Mouse (Mus musculus) lung, embryonic 15.5 days (tissue): ENCODE measurements around the gene Slc35f6. TPM values are rescaled to one million over a fixed set of nuclear protein-coding genes. Genes with fewer than 3 reads are reported as not detected.
"Not testable (repeated sequence)": the region's sequence is repeated elsewhere in the genome, so short reads cannot be mapped to it uniquely, and the experiment has no call there.

Source experiments
- ATAC-seq: fragments of 200-750 bp; cut with Nextera tagmentation; 2 replicates; pipeline ENCODE4 v1.8.0; 2017; ENCODE audit warnings: moderate number of reproducible peaks, borderline replicate concordance; ENCODE audit not compliant: low FRiP score, low TSS enrichment; ENCODE audit errors: extremely low read depth
- H3K27ac ChIP-seq: fragments of 300-500 bp; sonication (generic); 2 replicates; pipeline ENCODE4 v1.5.1; 2015; ENCODE audit warnings: moderate library complexity, mild to moderate bottlenecking, inconsistent platforms
- H3K27me3 ChIP-seq: fragments of 300-500 bp; sonication (generic); 2 replicates; pipeline ENCODE4 v1.6.1; 2015; ENCODE audit warnings: inconsistent platforms
- H3K36me3 ChIP-seq: fragments of 300-500 bp; sonication (generic); 2 replicates; pipeline ENCODE4 v1.6.1; 2015; ENCODE audit warnings: inconsistent platforms
- H3K4me1 ChIP-seq: fragments of 300-500 bp; sonication (generic); 2 replicates; pipeline ENCODE4 v1.6.1; 2015; ENCODE audit warnings: inconsistent platforms
- H3K4me2 ChIP-seq: fragments of 300-500 bp; sonication (generic); 2 replicates; pipeline ENCODE4 v1.6.1; 2015; ENCODE audit warnings: inconsistent platforms, mild to moderate bottlenecking, moderate library complexity
- H3K4me3 ChIP-seq: fragments of 300-500 bp; sonication (generic); 2 replicates; pipeline ENCODE4 v1.5.1; 2015; ENCODE audit warnings: mild to moderate bottlenecking, inconsistent platforms
- H3K9ac ChIP-seq: fragments of 300-500 bp; sonication (generic); 2 replicates; pipeline ENCODE4 v1.6.1; 2015; ENCODE audit warnings: inconsistent platforms
- H3K9me3 ChIP-seq: fragments of 300-500 bp; sonication (generic); 2 replicates; pipeline ENCODE4 v1.6.1; 2016; ENCODE audit warnings: inconsistent platforms
- WGBS: fragments of 180-500 bp; shearing (Covaris S2); methylation state at CpG from one replicate; pipeline ENCODE4 v1.1.7; 2015; 5-methylcytosine and 5-hydroxymethylcytosine counted together
- polyA plus RNA-seq: library from polyadenylated mRNA; unstranded; fragments of >200 nt; fragmentation: Nextera tagmentation; extraction: Ambion mirVana; gene quantifications from 2 replicates; pipeline ENCODE4 v1.2.1, GENCODE M21; 2015

Slc35f6 gene
- polyA plus RNA-seq, 1 experiment from 2014 or later = 26.1 TPM

- no peak for ATAC-seq
- 86% methylated on average over 9 of the region's 9 CpGs for WGBS
- peaks cover 11% of the 10 kb centered on the region for H3K36me3 ChIP-seq
- H3K4me2 ChIP-seq = no peak overlapping the region
- no peak overlapping the region for H3K27ac ChIP-seq
- H3K4me3 ChIP-seq = no peak overlapping the region
- peaks cover 24% of the 10 kb centered on the region for H3K4me1 ChIP-seq
- no peaks in the 10 kb centered on the region for H3K9me3 ChIP-seq
- no peaks in the 10 kb centered on the region for H3K27me3 ChIP-seq
- H3K9ac ChIP-seq = no peak overlapping the region
These were observed 17.6 kb downstream of the Slc35f6 start for GRCm38 (mm10) chr5:30665360-30665759.

GRCm38 (mm10) chr5:30665968-30666367, 18.2 kb downstream of the Slc35f6 start:
- no peak for ATAC-seq
- Histone ChIP-seq H3K4me1 (peaks cover 24% of the 10 kb centered on the region), H3K27me3 (no peaks in the 10 kb centered on the region), H3K4me3 (peak overlapping the region; percentile 79), H3K27ac (peak overlapping the region; percentile 87), H3K4me2 (peak overlapping the region; percentile 64), H3K36me3 (peaks cover 18% of the 10 kb centered on the region), H3K9ac (peak overlapping the region; percentile 49; the same call in 1 of the 2 replicates), H3K9me3 (no peaks in the 10 kb centered on the region)
- 41% methylated on average over 6 of the region's 6 CpGs for WGBS

DNA sequence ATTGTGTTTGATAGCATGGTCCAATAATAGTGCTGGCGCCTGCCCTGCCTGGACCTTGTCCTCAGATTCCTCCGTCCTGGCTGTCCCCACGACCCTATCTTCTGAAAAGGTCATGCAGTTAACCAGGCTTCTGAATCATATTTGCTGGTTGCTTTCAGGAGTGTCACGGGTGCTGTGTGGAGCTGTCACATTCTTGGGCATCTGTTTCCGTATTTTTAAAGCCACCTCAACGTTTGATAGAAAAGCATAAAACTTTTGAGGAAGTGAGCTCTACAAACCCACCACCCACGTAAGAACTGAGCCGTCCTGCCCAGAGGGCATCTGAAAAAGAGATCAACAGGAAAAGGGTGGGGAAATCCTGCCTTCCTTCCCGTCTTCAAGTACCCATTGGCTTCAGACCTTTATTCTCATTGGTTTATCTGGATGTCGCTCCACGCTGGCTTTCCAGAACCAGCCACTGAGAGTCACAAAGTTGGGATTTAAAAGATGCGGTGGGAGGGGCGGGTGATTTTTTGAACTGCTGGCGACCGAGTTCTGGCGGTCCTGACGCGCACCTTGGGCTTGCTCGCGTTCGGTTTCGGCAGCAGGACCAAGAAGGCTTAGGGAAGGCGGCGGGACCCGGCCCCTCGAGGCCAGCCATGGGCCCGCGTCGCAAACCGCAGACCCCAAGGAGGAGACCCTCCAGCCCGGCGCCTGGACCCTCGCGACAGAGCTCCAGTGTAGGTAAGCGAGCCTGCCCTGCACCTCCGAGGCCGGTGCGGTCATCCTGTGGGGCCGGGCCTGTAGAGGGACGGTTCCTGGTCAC, 18.9 kb downstream of the Slc35f6 start, which contains the start of gene Cenpa:
Gene Cenpa, plus strand, starts transcription at position 387 of the 805 bp plus-strand sequence.
- peak; percentile 92 for ATAC-seq
- peaks cover 24% of the 10 kb centered on the region for H3K4me1 ChIP-seq
- under 1% methylated on average over 40 of the region's 40 CpGs for WGBS

GRCm38 (mm10) chr5:30667215-30667614, 19.5 kb downstream of the Slc35f6 start:
- no peaks in the 10 kb centered on the region for H3K27me3 ChIP-seq
- peak overlapping the region; percentile 64 for H3K4me2 ChIP-seq
- peak overlapping the region; percentile 79 for H3K4me3 ChIP-seq
- peak overlapping the region; percentile 78 for H3K27ac ChIP-seq
- no peaks in the 10 kb centered on the region for H3K9me3 ChIP-seq
- H3K36me3 ChIP-seq = peaks cover 28% of the 10 kb centered on the region
- H3K9ac ChIP-seq = peak overlapping the region; percentile 79
- peaks cover 24% of the 10 kb centered on the region for H3K4me1 ChIP-seq
- ATAC-seq = no peak
- WGBS = under 1% methylated on average over 13 of the region's 13 CpGs

More for the DNA sequence above, 18.9 kb downstream of the Slc35f6 start, which contains the start of gene Cenpa:
- Histone ChIP-seq H3K9ac (peak within 1 kb of the TSS; percentile 79), H3K4me2 (peak within 1 kb of the TSS; percentile 64), H3K4me3 (peak within 1 kb of the TSS; percentile 79), H3K9me3 (no peaks in the 10 kb centered on the region), H3K36me3 (peaks cover 22% of the 10 kb centered on the region), H3K27me3 (no peaks in the 10 kb centered on the region), H3K27ac (peak within 1 kb of the TSS; percentile 87)

GRCm38 (mm10) chr5:30667686-30668085, 20.0 kb downstream of the Slc35f6 start:
- H3K9me3 ChIP-seq = no peaks in the 10 kb centered on the region
- H3K4me2 ChIP-seq = peak overlapping the region; percentile 64
- H3K27ac ChIP-seq = no peak overlapping the region
- ATAC-seq = no peak
- peak overlapping the region; percentile 79 for H3K9ac ChIP-seq
- H3K27me3 ChIP-seq = no peaks in the 10 kb centered on the region
- 4% methylated on average over 3 of the region's 3 CpGs for WGBS
- peaks cover 24% of the 10 kb centered on the region for H3K4me1 ChIP-seq
- peak overlapping the region; percentile 79 for H3K4me3 ChIP-seq
- H3K36me3 ChIP-seq = peaks cover 33% of the 10 kb centered on the region

GRCm38 (mm10) chr5:30668637-30669495, 21.1 kb downstream of the Slc35f6 start:
- Histone ChIP-seq H3K27ac (no peak overlapping the region), H3K4me2 (peak overlapping the region; percentile 64), H3K4me1 (peaks cover 24% of the 10 kb centered on the region), H3K27me3 (no peaks in the 10 kb centered on the region), H3K4me3 (peak overlapping the region; percentile 79), H3K9me3 (no peaks in the 10 kb centered on the region), H3K36me3 (peaks cover 44% of the 10 kb centered on the region), H3K9ac (no peak overlapping the region)
- 84% methylated on average over 9 of the region's 9 CpGs for WGBS
- ATAC-seq = no peak

- WGBS = 66% methylated on average over 3 of the region's 3 CpGs
- H3K27ac ChIP-seq = no peak overlapping the region
- H3K36me3 ChIP-seq = peaks cover 50% of the 10 kb centered on the region
- H3K27me3 ChIP-seq = no peaks in the 10 kb centered on the region
- no peak for ATAC-seq
- H3K4me3 ChIP-seq = no peak overlapping the region
- no peak overlapping the region for H3K4me2 ChIP-seq
- H3K9me3 ChIP-seq = no peaks in the 10 kb centered on the region
- no peak overlapping the region for H3K9ac ChIP-seq
- H3K4me1 ChIP-seq = peaks cover 24% of the 10 kb centered on the region
These were observed 21.7 kb downstream of the Slc35f6 start for GRCm38 (mm10) chr5:30669496-30669830.

DNA sequence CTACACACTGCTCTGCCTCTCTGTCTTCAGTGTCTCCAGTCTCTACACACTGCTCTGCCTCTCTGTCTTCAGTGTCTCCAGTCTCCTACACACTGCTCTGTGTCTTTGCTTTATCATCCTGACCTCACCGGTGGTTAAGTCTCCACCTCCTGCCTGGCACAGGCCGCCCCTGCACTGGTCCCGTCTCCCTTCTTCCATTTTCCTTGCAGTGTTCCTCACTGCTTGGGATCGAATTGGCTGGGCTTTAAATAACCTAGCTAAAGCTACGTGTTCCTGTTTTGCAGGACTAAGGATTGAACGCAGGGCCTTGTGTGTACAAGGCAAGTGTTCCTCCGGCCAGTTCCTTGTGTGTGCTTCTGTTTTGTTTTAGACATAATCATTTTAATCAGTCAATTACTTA, 22.4 kb downstream of the Slc35f6 start:
- WGBS = 88% methylated on average over 7 of the region's 7 CpGs
- H3K4me2 ChIP-seq = no peak overlapping the region
- H3K27me3 ChIP-seq = no peaks in the 10 kb centered on the region
- H3K27ac ChIP-seq = no peak overlapping the region
- H3K4me3 ChIP-seq = no peak overlapping the region
- ATAC-seq = no peak
- H3K4me1 ChIP-seq = peaks cover 24% of the 10 kb centered on the region
- H3K9me3 ChIP-seq = no peaks in the 10 kb centered on the region
- peaks cover 54% of the 10 kb centered on the region for H3K36me3 ChIP-seq
- no peak overlapping the region for H3K9ac ChIP-seq

- Histone ChIP-seq H3K4me2 (no peak overlapping the region), H3K4me3 (no peak overlapping the region), H3K9me3 (no peaks in the 10 kb centered on the region), H3K27ac (no peak overlapping the region), H3K4me1 (peaks cover 7% of the 10 kb centered on the region), H3K36me3 (peaks cover 72% of the 10 kb centered on the region), H3K27me3 (no peaks in the 10 kb centered on the region), H3K9ac (no peak overlapping the region)
- WGBS = 54% methylated on average over 7 of the region's 7 CpGs
- no peak for ATAC-seq
These were observed 26.3 kb downstream of the Slc35f6 start for GRCm38 (mm10) chr5:30674001-30674400.

- Histone ChIP-seq H3K27ac (no peak overlapping the region), H3K9ac (no peak overlapping the region), H3K4me2 (no peak overlapping the region), H3K27me3 (no peaks in the 10 kb centered on the region), H3K4me3 (no peak overlapping the region), H3K36me3 (peaks cover 50% of the 10 kb centered on the region), H3K9me3 (no peaks in the 10 kb centered on the region), H3K4me1 (no peaks in the 10 kb centered on the region)
- no peak for ATAC-seq
- 82% methylated on average over 7 of the region's 7 CpGs for WGBS
These were observed 29.1 kb downstream of the Slc35f6 start for GRCm38 (mm10) chr5:30676800-30677199.

DNA sequence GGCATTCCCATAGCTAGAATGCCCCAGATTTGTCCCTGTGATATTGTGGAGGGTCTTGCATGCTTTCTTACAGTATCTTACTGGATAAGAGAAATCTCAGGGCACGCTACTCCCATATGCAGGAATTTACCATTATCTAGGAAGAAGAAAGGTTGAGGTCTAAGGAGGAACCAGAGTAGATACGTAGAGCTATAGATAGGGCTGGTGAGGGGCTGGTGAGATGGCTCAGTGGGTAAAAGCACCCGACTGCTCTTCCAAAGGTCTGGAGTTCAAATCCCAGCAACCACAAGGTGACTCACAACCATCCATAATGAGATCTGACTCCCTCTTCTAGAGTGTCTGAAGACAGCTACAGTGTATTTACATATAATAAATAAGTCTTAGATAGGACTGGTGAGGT, 30.3 kb downstream of the Slc35f6 start:
- H3K9ac ChIP-seq, H3K4me2 ChIP-seq, H3K27me3 ChIP-seq, H3K9me3 ChIP-seq, H3K4me3 ChIP-seq, ATAC-seq, H3K27ac ChIP-seq, H3K4me1 ChIP-seq: not testable (repeated sequence)
- WGBS = 81% methylated on average over 3 of the region's 3 CpGs
- H3K36me3 ChIP-seq = peaks cover 37% of the 10 kb centered on the region
